Mouse (Mus musculus) gonadal fat pad, adult 2 months (tissue): ENCODE results near the gene Pctp. TPM values are rescaled to one million over a fixed set of nuclear protein-coding genes. Genes with fewer than 3 reads are reported as not detected.

ENCODE experiments used
- DNase-seq: peaks from one replicate; pipeline ENCODE4 v3.0.0-alpha.2; 2012; ENCODE audit warnings: low read depth
- polyA plus RNA-seq: library from polyadenylated mRNA; depleted of rRNA; stranded (reverse); fragments of >200 nt; gene quantifications from 2 replicates; pipeline ENCODE4 v1.2.3, GENCODE M21; 2012; rRNA removed

Gene Pctp
- polyA plus RNA-seq, result 12.9 and 23.3 TPM in 2 replicates

DNA sequence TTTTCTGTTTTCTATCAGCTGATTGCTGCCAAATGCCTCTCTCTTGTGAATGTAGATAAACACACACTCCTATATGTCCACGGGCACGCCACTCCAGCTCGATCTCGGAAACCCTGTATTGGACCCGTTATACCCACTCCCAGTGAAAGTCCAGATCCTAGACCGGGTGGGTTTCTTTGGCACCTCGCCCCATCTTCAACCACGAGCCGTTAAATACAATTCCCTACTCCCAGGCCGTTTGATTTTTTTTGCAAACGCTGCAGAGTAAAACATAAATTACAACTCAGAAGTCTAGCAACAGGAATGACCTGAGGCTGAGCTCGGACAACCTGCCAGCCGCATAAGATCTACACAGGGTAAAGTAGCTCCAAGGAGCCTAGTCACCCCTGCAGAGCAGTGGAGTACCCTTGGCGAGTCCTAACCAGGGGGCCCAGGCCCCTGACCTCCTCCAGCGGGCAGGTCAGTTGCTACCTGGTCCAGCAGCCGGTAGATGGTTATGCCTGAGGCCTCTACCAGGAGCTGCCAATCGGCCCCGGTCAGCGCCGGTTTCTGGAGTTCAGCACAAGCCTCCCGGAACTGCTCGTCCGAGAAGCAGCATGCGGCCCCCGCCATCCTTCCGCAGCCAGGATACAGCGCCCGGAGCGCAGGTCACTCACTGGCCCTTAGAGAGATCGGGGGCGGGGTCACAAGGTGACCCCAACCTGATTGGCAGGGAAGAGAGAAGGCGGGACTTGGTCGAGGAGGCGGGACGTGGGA, at the start of gene Pctp:
TSS of gene Pctp (minus strand) at position 664 of the 756 bp plus-strand sequence.
- no peak for DNase-seq

DNA sequence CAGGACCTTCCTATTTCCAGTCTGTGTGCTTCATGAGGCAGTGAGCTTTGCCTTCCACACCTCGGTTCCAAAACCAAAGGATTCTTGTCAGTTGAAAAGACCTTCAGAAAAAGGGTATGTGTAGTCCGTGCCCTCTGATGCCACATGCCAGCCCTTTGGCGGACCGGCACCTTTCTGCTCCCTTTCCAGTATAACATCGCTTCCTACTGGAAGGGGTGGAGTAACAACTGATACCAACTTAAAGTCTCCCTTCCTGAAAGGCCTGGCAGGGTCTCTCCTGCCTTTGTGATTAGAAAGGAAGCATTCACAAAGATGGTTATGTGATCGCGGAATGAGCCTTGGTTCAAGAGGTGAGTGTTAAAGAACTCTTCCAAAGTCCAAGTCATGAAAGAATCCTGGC, 47.3 kb upstream of the Pctp start:
- DNase-seq, result no peak

- DNase-seq, result no peak
These were observed 44.6 kb upstream of the Pctp start for GRCm38 (mm10) chr11:90047271-90047670.

GRCm38 (mm10) chr11:90046211-90046610, 43.5 kb upstream of the Pctp start:
- DNase-seq, result peak; percentile 13

GRCm38 (mm10) chr11:90044459-90044858, 41.8 kb upstream of the Pctp start:
- DNase-seq, result no peak

GRCm38 (mm10) chr11:90038022-90038421, 35.3 kb upstream of the Pctp start:
- DNase-seq, result no peak

DNA sequence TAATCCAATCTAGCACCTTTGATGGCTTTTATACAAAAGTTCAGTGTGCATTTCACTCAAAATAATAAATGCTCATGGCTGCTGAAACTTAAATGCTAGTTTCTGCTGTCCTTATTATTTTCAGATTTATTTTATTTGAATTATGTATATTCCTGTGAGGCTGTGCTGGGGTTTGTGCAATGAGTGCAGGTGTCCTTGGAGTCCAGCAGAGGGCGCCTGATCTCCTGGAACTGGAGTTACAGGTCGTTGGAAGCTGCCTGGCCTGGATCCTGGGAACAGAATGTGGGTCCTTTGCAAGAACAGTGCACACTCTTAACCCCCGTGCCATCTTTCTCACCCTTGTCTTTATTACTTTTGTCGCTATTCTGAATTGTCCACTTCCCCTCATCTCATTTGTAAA, 33.7 kb upstream of the Pctp start:
- DNase-seq, result no peak

- no peak for DNase-seq
These were observed 32.8 kb upstream of the Pctp start for GRCm38 (mm10) chr11:90035532-90035931.

GRCm38 (mm10) chr11:90034646-90035045, 32.0 kb upstream of the Pctp start:
- no peak for DNase-seq

DNA sequence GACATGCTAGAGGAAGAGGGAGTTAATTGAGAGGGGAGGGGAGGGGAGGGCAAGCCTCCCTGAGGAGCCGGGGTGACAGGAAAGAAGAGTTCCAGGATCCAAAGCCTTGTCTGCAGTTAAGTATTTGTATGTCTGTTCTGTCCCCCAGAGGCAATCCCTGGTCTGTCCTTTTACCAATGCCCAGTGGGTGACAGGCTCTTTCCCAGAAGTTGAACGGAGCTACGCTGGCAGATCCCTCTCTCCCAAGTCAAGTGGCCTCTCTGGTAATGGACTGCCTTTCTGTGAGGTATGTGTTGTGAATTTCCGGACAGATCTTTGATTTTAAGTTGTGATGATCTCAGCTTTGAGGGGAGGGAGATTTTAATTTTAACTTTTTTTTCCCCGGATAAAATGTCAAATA, 30.7 kb upstream of the Pctp start:
- DNase-seq, result no peak

- no peak for DNase-seq
These were observed 30.1 kb upstream of the Pctp start for GRCm38 (mm10) chr11:90032807-90033206.

DNA sequence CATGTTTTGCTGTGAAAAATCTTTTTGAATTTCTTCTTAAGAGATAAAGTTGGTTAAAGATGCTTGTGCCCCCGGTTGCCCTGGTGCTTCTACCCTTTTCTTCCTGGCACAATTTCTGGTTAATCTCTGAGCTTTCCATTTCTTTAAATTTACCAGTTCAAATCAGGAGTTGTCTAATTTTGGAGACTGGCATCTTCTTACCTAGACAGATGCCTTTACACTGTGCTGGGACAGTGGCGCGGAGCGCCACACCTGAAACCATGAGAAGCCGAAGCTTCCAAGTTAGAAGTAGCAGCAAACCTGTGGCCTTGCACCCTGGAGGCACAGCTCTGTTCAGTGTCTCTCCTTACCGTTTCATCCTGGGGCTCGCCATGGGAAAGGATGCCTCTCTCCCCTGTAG, 28.4 kb upstream of the Pctp start:
- no peak for DNase-seq

GRCm38 (mm10) chr11:90030557-90030956, 27.9 kb upstream of the Pctp start:
- no peak for DNase-seq

DNA sequence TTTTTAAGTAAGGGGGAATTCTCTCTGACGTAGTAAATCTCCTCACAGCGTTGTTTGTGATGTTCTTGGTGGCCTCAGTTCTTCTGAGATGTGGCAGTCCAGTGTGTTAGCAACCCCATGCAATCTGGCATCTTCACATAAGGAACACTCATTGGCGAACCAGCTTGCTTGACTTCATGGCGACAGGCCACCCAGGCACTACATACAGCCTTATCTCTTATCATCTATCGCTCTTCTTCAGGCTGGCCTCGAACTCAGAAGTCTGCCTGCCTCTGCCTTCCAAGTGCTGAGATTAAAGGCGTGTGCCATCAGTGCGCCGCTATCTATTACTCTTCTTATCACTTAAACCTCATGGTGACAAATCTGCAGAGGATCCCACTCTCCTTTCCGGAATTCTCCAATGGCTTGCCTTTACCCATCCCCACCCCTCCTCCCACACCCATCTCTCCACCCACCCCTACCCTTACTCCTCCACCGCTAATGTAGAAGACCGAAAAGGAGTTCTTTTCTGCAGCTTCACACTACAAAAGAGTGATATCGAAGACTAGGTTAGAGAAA, 27.2 kb upstream of the Pctp start, which contains the start of gene Tmem100:
TSS of gene Tmem100 (plus strand) at position 508 of the 558 bp plus-strand sequence.
- DNase-seq, result no peak

- DNase-seq, result no peak
These were observed 26.7 kb upstream of the Pctp start for GRCm38 (mm10) chr11:90029354-90029753.

DNA sequence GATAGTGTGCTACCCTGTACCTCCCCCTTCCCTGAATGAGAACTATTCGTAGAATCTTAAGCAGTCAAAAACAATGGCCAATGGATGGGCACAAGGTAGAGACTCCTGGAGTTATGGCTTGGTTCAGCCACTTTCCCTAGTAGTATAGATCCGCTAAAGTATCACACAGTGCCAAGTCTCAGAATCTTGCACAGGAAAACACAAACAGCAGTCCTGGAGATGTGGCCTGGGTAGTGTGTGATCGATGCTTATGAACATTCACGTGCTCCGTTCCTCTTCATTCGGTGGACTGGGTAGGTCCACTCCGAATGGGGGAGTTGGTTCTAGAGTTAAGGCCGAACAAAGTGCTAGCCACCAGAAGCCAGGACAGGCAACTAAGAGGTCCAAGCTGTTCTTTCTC, 26.1 kb upstream of the Pctp start:
- DNase-seq, result no peak

DNA sequence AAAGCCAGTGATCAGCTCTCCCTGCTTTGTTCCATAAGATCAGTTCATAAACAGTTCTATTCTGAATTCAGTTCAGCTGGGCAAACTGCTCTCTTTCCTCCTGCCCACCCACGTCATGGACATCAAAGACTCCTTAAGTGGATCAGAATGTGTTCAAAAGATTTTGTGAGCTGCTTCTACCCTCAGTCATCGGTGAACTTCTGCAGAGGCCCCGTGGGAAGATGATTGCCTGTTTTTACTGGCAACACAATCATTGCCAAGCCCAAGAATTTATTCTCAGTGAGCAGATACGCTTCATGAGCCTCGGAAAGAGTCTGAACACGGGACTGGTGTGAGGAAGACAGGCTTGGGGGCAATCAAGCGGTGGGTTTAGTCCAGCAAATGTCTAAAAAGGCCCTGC, 24.5 kb upstream of the Pctp start:
- DNase-seq, result no peak

GRCm38 (mm10) chr11:90026802-90027174, 24.1 kb upstream of the Pctp start:
- DNase-seq, result no peak

DNA sequence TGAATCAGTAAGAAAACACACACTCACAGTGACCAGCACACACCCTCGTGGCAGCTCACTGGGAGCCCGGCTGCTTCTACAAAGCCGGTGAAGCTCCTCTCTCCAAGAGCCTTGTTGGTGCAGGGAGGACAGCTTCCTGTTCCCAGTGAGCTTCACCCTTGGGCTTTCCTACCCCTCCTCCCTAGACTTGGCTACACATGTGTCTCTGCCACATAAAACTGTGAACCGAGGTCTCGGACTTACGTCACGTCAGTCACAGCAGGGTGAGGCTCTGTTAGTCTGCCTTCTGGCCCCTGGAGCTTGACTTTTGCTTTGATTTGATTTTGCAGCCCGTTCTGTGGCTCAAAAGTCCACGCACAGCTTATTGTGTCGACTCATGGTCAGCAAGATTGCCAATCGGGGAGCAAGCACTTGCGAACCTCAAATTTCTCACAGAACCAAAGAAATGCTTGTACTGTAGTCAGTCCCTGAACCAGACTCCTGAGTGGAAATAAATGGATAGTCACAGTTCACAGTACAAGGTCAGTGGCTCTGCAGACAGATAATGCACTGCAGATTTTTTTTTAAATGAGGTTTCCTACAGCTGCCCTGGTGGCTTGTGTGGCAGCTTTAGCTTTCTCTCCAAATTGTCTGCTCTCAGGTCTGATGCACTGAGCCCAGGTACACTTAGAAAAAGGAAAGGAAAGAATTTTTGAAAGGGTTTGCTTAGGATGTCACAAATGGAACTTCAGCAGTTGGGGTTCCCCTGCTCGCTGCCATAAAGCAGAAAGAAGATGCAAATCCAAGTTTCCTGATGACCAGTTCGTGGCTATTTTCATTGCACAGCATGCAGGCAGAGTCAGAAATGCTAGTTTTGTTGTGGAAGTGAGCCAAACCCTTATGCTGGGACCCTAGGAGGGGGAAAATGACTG, 23.5 kb upstream of the Pctp start:
- DNase-seq, result no peak

DNA sequence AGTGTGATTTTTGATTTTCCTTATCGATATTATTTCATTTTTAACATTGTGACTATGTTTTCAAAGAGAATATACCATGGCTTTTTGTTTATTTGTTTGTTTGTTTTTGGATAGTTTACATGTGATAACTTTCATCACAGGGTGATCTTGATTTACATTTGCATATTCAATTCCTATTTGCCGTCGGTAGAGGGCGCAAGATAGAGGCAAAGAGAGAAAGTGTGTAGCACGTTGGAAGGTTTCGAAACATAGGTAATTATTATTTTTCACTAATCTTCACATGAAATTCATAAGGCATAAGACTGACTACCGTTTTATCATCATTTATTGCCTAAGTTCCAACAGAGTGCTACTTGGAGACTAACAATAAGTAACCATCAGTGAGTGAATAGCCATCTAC, 16.5 kb upstream of the Pctp start:
- DNase-seq, result no peak

GRCm38 (mm10) chr11:90015281-90015680, 12.6 kb upstream of the Pctp start:
- no peak for DNase-seq

- no peak for DNase-seq
These were observed 11.0 kb upstream of the Pctp start for GRCm38 (mm10) chr11:90013657-90014056.
